Mouse (Mus musculus) lung, adult 2 months (tissue): ENCODE results near the gene Catsperz. TPM values are rescaled to one million over a fixed set of nuclear protein-coding genes. Genes with fewer than 3 reads are reported as not detected.
"Not testable (repeated sequence)": the region's sequence is repeated elsewhere in the genome, so short reads cannot be mapped to it uniquely, and the experiment has no call there.

Source experiments
- DNase-seq: peaks from one replicate; pipeline ENCODE4 v3.0.0; 2022
- H3K4me1 ChIP-seq: fragments of 200-500 bp; 2 replicates; pipeline ENCODE4 v1.6.1; 2011; ENCODE audit warnings: low read length; ENCODE audit not compliant: control insufficient read depth, insufficient read depth
- H3K4me3 ChIP-seq: fragments of 200-500 bp; replicated peaks from 2 replicates; pipeline ENCODE3; 2011; ENCODE audit warnings: low read depth, mild to moderate bottlenecking, control low read depth, low read length; ENCODE audit errors: extremely low read depth
- CTCF ChIP-seq: fragments of 200-500 bp; IDR thresholded peaks from 2 replicates; pipeline ENCODE4 v1.5.1; 2011; ENCODE audit warnings: mild to moderate bottlenecking, low read length, control low read depth; ENCODE audit not compliant: insufficient read depth
- POLR2A ChIP-seq: fragments of 200-500 bp; IDR thresholded peaks from 2 replicates; pipeline ENCODE4 v1.6.1; 2011; ENCODE audit warnings: low read depth, mild to moderate bottlenecking, control low read depth, low read length, borderline replicate concordance; ENCODE audit errors: extremely low read depth
- WGBS: fragments of 180-500 bp; shearing (Covaris S2); methylation state at CpG from one replicate; pipeline ENCODE4 v1.1.7; 2018; 5-methylcytosine and 5-hydroxymethylcytosine counted together
- polyA plus RNA-seq: library from polyadenylated mRNA; depleted of rRNA; stranded (reverse); fragments of >200 nt; gene quantifications from 2 replicates; pipeline ENCODE4 v1.2.3, GENCODE M21; 2012

The Catsperz gene
- polyA plus RNA-seq, 1 experiment = 0.49 TPM

DNA sequence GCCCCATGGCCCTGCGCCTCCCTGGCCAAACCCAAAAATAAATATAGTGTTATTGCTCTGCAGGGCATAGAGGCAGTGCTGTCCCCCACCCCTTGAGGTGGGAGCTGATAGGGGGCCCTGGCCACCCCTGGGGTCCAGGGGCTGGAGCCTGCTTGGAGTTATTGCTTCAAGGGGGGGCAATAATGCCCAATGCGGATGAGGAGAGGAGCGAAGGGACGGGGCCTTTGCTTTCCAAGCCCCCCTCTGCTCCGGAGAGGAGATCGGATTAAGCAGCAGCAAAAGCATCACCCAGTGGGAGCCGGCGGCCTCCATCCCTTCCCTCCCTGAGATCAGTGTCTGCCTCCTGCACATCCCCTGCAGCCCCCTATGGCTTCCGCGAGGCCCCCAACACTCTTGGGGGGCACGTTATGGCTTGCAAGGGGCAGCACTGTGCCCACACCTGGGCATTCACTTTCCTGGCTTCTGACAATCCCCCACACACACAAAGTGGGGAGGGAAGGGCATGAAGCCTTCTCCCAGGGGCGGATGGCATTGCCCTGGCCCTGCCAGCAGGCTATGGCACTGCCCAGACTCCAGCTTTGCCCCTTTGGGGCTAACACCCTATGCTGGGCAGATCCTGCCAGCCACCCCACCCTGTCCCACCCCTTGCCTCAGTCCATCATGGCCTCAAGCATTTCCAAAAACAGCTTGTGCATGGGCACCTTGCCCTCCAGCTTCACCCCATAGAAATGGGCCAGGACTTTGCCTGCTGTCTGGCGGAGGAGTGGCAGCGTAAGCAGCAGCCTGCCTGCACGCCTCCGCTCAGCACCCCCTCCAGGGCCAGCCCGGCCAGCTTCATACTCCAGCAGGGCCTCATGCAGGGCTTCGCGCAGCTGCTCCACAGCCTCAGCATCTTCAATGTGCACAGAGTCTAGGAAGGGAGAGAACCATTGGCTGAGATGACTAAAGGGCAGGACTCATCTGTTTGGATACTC, 13.8 kb downstream of the Catsperz start:
- DNase-seq = no peak
- WGBS = 85% methylated on average over 19 of the region's 19 CpGs
- TF ChIP-seq CTCF (no peak), POLR2A (no peak)
- H3K4me3 ChIP-seq = no peak overlapping the region
- peaks cover 4% of the 10 kb centered on the region for H3K4me1 ChIP-seq

DNA sequence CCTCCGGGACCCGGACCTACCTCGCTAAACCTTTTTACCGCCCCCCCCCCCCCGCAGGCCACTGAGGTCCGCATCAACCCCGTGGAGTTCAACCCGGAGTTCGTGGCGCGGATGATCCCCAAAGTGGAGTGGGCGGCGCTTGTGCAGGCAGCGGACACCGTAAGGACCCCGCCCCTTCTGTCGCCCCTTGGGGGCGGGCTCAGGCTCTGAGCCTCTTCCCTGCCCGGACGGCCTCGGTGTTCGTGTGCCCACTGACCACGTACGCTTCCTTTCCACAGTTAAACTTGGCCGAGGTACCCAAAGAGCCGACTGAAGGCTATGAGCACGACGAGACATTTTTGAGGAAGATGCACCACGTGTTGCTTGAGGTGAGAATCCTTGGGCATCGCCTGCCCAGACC, 14.9 kb downstream of the Catsperz start:
- WGBS = under 1% methylated on average over 29 of the region's 30 CpGs
- not testable (repeated sequence) for DNase-seq

DNA sequence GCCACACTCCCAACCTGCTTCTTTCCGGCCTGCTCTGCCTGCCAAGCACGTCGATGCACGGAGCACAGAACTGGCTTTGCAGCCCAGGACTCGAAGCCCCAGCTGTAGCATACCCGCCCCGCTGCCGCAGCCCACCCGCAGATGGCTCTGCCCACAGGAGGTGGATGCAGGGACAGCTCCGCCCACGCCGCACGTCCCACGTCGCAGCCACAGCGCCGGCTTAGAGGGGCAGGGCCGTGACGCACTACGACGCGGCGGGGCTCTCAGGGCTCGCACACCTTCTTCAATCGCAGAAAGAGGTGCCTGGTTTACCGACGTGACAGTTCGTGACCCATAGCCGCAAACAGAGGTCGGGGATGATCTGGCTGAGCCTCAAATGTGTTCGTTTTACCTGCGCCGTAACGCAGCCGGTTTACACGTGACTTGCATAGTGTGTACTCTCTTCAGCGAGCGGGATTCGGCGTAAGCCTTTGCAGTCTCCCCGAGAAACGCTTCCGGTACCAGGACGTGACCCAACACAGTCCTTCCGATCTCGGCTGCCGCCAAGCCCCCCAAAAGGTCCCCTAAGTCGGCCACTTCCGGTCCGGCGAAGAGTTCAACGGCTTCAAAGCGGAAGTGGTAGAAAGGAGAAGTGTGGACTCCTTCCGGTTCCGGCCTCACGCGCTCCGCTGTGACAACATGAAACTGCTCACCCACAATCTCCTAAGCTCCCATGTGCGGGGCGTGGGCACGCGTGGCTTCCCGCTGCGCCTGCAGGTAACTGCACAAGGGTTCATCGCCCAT, 15.5 kb downstream of the Catsperz start, which contains the start of the genes Trmt112 and Prdx5:
Trmt112 (plus strand) TSS at position 192 of the 783 bp plus-strand sequence.
Prdx5 (minus strand) TSS at position 600 of the 783 bp plus-strand sequence.
- WGBS = under 1% methylated on average over 65 of the region's 65 CpGs
- Histone ChIP-seq H3K4me1 (peaks cover 4% of the 10 kb centered on the region), H3K4me3 (peak within 1 kb of the TSS; percentile 95)
- TF ChIP-seq CTCF (no peak), POLR2A (peak; percentile 86)
- peak; percentile 83 for DNase-seq

More for the DNA sequence above, 14.9 kb downstream of the Catsperz start:
- peak overlapping the region; percentile 95 for H3K4me3 ChIP-seq
- not testable (repeated sequence) for H3K4me1 ChIP-seq

DNA sequence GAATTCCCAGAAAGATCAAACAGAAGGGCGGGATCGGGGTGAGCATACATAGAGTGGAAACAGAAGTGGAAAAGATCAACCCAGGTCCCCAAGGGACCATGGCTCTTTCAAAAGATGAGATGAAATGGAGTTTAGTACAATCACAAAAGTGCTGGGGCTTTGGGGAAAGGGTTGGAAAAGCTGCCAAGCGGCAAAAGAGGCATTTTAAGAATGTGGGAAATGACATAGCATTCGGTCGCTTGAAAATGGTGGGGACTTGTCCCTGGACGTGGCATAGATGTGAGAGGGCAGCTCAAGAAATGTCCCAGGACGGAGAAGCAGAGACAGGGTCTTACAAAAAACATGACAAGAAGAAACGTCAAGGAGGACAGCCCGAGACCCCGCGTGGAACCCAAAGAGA, 16.2 kb downstream of the Catsperz start:
- WGBS = 4% methylated on average over 11 of the region's 11 CpGs
- H3K4me3 ChIP-seq = peak overlapping the region; percentile 95
- peaks cover 4% of the 10 kb centered on the region for H3K4me1 ChIP-seq
- TF ChIP-seq CTCF (no peak), POLR2A (no peak)
- DNase-seq = no peak

DNA sequence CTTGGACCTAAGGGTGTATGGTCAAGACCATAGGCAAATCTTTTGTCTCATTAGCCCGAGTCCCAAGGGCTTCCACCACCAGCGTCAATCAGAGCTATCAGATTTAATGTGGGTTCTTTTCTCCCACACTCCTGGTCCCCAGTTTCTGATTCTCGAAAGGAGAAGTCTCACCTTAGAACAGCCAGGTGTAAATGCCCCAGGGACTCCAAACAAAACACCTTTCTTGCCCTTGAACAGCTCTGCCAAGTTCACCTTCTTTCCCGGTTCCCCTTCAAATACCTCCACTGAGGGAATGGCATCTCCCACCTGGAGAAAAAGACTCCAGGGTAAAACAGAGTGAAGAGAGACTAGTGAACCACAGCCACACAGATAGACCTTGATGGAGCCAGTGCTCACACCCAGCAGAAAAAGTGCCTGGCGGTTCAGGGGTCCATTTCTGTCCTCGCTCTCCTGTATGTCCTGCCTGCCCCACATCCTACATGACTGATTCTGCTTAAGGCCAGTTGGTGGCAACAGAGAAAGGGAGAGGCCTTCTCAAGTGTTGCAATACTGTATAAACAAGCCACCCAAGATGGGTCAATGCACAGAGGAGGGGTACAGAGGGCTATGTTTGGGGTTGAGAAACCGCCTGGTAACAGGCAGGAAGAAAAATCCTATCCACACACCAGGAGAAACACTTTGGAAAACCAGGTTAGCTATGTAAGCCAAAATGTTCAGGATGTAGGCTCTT, 17.2 kb downstream of the Catsperz start:
- Histone ChIP-seq H3K4me3 (peak overlapping the region; percentile 42), H3K4me1 (peaks cover 4% of the 10 kb centered on the region)
- TF ChIP-seq CTCF (no peak), POLR2A (no peak)
- WGBS = 73% methylated on average over 7 of the region's 7 CpGs
- DNase-seq = peak; percentile 14

DNA sequence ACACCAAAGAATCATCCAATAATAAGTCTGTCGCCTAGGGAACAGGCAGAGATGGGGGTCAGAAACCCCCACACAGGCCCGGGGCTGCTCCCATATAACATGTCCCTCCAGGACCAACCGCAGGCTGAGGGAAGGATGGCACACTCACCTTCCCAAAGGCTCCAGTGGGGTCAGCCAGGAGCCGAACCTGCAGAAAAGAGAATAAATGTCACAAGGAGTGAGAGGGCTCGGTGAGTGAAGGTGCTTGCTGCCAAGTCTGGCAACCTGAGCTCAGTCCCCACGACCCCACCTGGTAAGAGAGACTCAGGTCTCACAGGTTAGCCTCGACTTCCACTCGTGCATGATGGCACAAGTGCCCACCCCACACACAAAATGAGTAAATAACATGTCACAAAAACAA, 18.1 kb downstream of the Catsperz start:
- no peak overlapping the region for H3K4me3 ChIP-seq
- DNase-seq = no peak
- H3K4me1 ChIP-seq = peaks cover 4% of the 10 kb centered on the region
- TF ChIP-seq POLR2A (no peak), CTCF (no peak)
- 93% methylated on average over 8 of the region's 8 CpGs for WGBS

DNA sequence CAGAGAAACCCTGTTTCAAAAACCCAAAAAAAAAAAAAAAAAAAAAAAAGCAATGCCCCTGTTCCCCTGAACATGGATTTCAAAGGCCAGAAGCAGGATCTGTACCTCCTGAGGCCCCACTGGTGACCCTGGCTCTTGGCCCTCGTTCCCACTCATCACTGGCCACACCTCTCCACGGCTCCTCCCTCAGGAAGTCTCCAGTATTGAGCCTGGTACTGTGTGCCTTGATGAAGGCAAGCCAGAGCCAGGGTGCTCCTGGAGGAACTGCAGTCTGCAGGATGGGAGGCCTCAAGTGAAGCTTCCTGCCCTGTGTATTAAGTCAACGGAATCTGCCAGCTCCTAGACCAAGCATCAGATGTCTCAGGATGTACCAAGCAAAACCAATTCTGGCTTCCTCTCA, 19.0 kb downstream of the Catsperz start:
- Histone ChIP-seq H3K4me1 (peaks cover 4% of the 10 kb centered on the region), H3K4me3 (no peak overlapping the region)
- WGBS = 50% methylated on average over 3 of the region's 3 CpGs
- DNase-seq = no peak
- TF ChIP-seq POLR2A (no peak), CTCF (no peak)

DNA sequence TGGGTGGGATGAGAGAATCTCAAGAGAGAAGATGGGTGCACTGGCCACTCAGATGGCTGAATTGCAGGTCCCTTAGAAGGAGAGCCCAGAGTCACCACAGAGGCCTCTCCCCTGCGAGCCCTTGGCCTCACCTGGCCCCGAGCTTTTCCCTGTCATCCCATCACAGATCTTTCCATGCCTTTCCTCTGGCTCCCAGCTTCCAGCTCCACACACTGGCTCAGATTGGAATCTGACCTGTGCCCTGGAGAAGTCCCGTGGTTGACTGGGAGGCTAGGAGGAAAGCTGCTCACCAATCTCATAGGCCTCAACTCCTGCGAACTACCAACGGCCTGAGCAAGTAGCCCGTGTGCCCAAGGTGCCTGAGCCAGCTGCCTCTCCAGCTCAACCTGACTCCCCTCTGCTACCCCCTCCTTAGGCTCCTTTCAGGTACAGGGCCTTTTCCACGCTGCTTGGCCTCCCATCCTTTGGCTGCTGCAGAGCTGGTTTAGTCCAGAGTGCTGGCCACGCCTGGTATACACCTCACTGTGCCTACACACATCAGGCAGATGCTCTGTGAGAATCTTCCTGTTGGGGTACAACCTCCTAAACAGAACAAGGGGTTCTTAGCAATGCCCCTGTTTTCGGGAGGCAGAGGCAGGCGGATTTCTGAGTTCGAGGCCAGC, 19.6 kb downstream of the Catsperz start:
- DNase-seq = no peak
- H3K4me3 ChIP-seq = no peak overlapping the region

DNA sequence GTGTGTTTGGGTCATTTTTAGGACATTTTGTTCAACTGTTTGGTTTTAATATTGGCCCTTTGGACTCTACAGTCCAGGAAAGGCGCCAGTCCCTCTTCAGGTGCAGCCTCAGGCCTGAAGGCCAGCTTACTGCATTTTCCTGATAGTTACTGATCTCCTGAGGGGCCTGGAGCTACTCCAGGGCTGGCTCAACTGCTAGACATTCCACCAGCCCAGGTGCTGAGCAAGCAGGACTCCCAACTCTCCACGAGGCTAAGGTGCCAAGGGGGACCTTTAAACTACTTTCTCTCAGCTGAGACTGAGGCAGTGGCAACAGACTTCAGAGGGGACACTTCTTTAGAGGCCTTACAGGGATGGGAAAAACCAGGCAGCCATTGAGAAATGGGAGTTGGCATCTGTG, 20.3 kb downstream of the Catsperz start:
- TF ChIP-seq CTCF = no peak
- TF ChIP-seq POLR2A = no peak
- Histone ChIP-seq H3K4me1 (peaks cover 4% of the 10 kb centered on the region), H3K4me3 (no peak overlapping the region)
- 73% methylated on average over 2 of the region's 2 CpGs for WGBS
- DNase-seq = no peak

More for the DNA sequence above, 19.6 kb downstream of the Catsperz start:
- TF ChIP-seq CTCF (no peak), POLR2A (no peak)
- peaks cover 4% of the 10 kb centered on the region for H3K4me1 ChIP-seq
- WGBS = 92% methylated on average over 11 of the region's 11 CpGs
